Mouse (Mus musculus): ENCODE measurements around the gene Dip2c. TPM values are rescaled to one million over a fixed set of nuclear protein-coding genes. Genes with fewer than 3 reads are reported as not detected.

Gene Dip2c
- 2.3 and 3.1 TPM in 2 replicates for polyA plus RNA-seq (2015; fragmentation: Nextera tagmentation; extraction: Ambion mirVana)

DNA sequence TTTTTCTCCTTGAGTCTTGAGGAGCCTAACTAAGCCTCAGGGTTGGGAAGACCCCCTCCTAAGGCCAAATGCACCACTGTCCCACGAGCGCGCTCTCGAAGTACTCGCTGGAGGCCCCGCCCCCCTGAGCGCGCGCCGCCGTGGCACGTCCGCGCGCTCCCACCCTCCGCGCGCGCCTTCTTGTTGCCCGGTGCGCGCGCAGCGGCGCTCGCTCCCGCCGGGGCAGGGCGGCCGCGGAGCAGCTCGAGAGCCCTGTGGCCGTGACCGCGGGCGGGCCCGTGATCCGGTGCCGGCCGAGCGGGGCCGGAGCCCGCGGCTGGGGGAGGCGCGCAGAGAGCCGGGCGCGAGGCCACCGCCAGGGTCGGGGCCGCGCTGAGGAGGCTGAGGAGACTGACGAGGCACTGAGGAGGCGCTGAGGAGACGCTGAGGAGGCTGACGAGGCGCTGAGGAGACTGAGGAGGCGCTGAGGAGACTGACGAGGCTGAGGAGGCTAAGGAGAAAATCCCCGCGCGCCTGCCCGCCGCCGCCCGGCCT, at the start of gene Dip2c:
Dip2c (plus strand) TSS at position 207 of the 534 bp plus-strand sequence.
- Histone ChIP-seq H3K9me3 (ENCODE audit: control insufficient read depth, low read length) (no peaks in the 10 kb centered on the region), H3K27ac (ENCODE audit: low read length) (peak within 1 kb of the TSS; percentile 96), H3K4me2 (ENCODE audit: low read depth, low read length) (peak within 1 kb of the TSS; percentile 82), H3K36me3 (ENCODE audit: control insufficient read depth, insufficient read depth, low read length) (no peaks in the 10 kb centered on the region), H3K9ac (ENCODE audit: low read depth, low read length) (peak within 1 kb of the TSS; percentile 98), H3K27me3 (replicated peaks; ENCODE audit: control insufficient read depth, insufficient read depth, low read length) (no peaks in the 10 kb centered on the region), H3K4me1 (ENCODE audit: control insufficient read depth, insufficient read depth, low read length) (peaks cover 11% of the 10 kb centered on the region; the same call in 1 of the 2 replicates), H3K4me3 (ENCODE audit: low read length) (peak within 1 kb of the TSS; percentile 92)
- peak; percentile 94 for ATAC-seq
- WGBS, result under 1% methylated on average over 63 of the region's 67 CpGs

GRCm38 (mm10) chr13:9227078-9227477, 49.2 kb upstream of the Dip2c start:
- Histone ChIP-seq H3K9me3 (ENCODE audit: control insufficient read depth, low read length) (no peaks in the 10 kb centered on the region), H3K9ac (ENCODE audit: low read depth, low read length) (no peak overlapping the region), H3K27ac (ENCODE audit: low read length) (no peak overlapping the region), H3K4me2 (ENCODE audit: low read depth, low read length) (no peak overlapping the region), H3K4me3 (ENCODE audit: low read length) (no peak overlapping the region), H3K4me1 (ENCODE audit: control insufficient read depth, insufficient read depth, low read length) (no peaks in the 10 kb centered on the region), H3K36me3 (ENCODE audit: control insufficient read depth, insufficient read depth, low read length) (no peaks in the 10 kb centered on the region), H3K27me3 (replicated peaks; ENCODE audit: control insufficient read depth, insufficient read depth, low read length) (no peaks in the 10 kb centered on the region)
- no peak for ATAC-seq
- WGBS, result 89% methylated on average over 5 of the region's 5 CpGs

DNA sequence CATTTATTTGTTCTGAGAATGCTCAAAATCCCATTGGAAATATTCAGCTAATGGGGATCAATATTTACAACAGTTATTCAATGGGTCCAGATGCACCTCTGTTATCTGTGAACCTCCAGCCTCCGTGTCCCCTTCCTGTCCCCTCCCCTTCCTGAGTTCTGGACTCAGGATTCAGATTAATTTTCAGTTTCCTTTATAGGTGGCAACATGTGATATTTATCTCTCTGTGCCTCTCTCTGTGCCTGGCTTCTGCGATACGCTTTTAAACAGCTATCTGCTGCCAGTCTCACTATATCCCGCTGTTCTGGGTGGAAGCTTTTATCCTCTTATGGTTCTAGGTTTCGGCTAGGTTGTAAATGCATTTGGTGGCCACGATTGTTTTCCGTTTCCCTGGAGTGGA, 38.8 kb upstream of the Dip2c start:
- WGBS, result 86% methylated on average over 7 of the region's 7 CpGs
- Histone ChIP-seq H3K36me3 (ENCODE audit: control insufficient read depth, insufficient read depth, low read length) (no peaks in the 10 kb centered on the region), H3K4me2 (ENCODE audit: low read depth, low read length) (no peak overlapping the region), H3K4me3 (ENCODE audit: low read length) (no peak overlapping the region), H3K9ac (ENCODE audit: low read depth, low read length) (no peak overlapping the region), H3K27ac (ENCODE audit: low read length) (no peak overlapping the region), H3K9me3 (ENCODE audit: control insufficient read depth, low read length) (no peaks in the 10 kb centered on the region), H3K4me1 (ENCODE audit: control insufficient read depth, insufficient read depth, low read length) (no peaks in the 10 kb centered on the region), H3K27me3 (replicated peaks; ENCODE audit: control insufficient read depth, insufficient read depth, low read length) (no peaks in the 10 kb centered on the region)
- ATAC-seq, result no peak

- ATAC-seq, result no peak
- H3K9me3 ChIP-seq (ENCODE audit: control insufficient read depth, low read length), result no peaks in the 10 kb centered on the region
- WGBS, result 87% methylated on average over 5 of the region's 5 CpGs
- H3K27me3 ChIP-seq (replicated peaks; ENCODE audit: control insufficient read depth, insufficient read depth, low read length), result no peaks in the 10 kb centered on the region
- H3K4me1 ChIP-seq (ENCODE audit: control insufficient read depth, insufficient read depth, low read length), result no peaks in the 10 kb centered on the region
- no peak overlapping the region for H3K4me2 ChIP-seq (ENCODE audit: low read depth, low read length)
- no peak overlapping the region for H3K9ac ChIP-seq (ENCODE audit: low read depth, low read length)
- H3K27ac ChIP-seq (ENCODE audit: low read length), result no peak overlapping the region
- no peak overlapping the region for H3K4me3 ChIP-seq (ENCODE audit: low read length)
- H3K36me3 ChIP-seq (ENCODE audit: control insufficient read depth, insufficient read depth, low read length), result no peaks in the 10 kb centered on the region
These were observed 37.2 kb upstream of the Dip2c start for GRCm38 (mm10) chr13:9239127-9239526.

GRCm38 (mm10) chr13:9239631-9240236, 36.6 kb upstream of the Dip2c start:
- no peak for ATAC-seq
- Histone ChIP-seq H3K4me1 (ENCODE audit: control insufficient read depth, insufficient read depth, low read length) (no peaks in the 10 kb centered on the region), H3K9ac (ENCODE audit: low read depth, low read length) (no peak overlapping the region), H3K36me3 (ENCODE audit: control insufficient read depth, insufficient read depth, low read length) (no peaks in the 10 kb centered on the region), H3K4me3 (ENCODE audit: low read length) (no peak overlapping the region), H3K27ac (ENCODE audit: low read length) (no peak overlapping the region), H3K4me2 (ENCODE audit: low read depth, low read length) (no peak overlapping the region), H3K9me3 (ENCODE audit: control insufficient read depth, low read length) (no peaks in the 10 kb centered on the region), H3K27me3 (replicated peaks; ENCODE audit: control insufficient read depth, insufficient read depth, low read length) (no peaks in the 10 kb centered on the region)
- 89% methylated on average over 12 of the region's 12 CpGs for WGBS

DNA sequence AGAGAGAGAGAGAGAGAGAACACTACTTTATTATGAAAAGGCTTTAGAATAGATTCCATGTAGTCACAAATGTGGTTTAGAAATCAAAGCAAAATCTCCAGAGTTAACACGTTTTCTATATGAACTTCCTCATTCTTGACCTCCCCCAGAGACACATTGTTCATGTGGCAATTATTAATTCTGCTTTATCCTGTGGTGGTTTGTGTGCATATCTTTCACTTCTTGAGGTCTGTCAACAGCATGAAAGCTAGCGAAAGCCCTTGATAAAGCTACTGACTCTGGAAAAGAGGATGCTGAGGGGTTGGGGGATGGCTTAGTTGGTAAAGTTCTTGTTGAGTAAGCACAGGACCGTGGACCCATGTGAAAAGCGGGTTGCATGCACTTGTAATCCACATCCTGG, 14.6 kb upstream of the Dip2c start:
- no peaks in the 10 kb centered on the region for H3K4me1 ChIP-seq (ENCODE audit: control insufficient read depth, insufficient read depth, low read length)
- H3K36me3 ChIP-seq (ENCODE audit: control insufficient read depth, insufficient read depth, low read length), result no peaks in the 10 kb centered on the region
- no peak for ATAC-seq
- no peaks in the 10 kb centered on the region for H3K27me3 ChIP-seq (replicated peaks; ENCODE audit: control insufficient read depth, insufficient read depth, low read length)
- no peak overlapping the region for H3K27ac ChIP-seq (ENCODE audit: low read length)
- no peak overlapping the region for H3K4me2 ChIP-seq (ENCODE audit: low read depth, low read length)
- no peak overlapping the region for H3K4me3 ChIP-seq (ENCODE audit: low read length)
- H3K9me3 ChIP-seq (ENCODE audit: control insufficient read depth, low read length), result no peaks in the 10 kb centered on the region
- no peak overlapping the region for H3K9ac ChIP-seq (ENCODE audit: low read depth, low read length)
- WGBS, result 62% methylated on average over 4 of the region's 4 CpGs

GRCm38 (mm10) chr13:9265516-9265915, 10.8 kb upstream of the Dip2c start:
- Histone ChIP-seq H3K36me3 (ENCODE audit: control insufficient read depth, insufficient read depth, low read length) (no peaks in the 10 kb centered on the region), H3K9ac (ENCODE audit: low read depth, low read length) (no peak overlapping the region)
- ATAC-seq, result no peak

DNA sequence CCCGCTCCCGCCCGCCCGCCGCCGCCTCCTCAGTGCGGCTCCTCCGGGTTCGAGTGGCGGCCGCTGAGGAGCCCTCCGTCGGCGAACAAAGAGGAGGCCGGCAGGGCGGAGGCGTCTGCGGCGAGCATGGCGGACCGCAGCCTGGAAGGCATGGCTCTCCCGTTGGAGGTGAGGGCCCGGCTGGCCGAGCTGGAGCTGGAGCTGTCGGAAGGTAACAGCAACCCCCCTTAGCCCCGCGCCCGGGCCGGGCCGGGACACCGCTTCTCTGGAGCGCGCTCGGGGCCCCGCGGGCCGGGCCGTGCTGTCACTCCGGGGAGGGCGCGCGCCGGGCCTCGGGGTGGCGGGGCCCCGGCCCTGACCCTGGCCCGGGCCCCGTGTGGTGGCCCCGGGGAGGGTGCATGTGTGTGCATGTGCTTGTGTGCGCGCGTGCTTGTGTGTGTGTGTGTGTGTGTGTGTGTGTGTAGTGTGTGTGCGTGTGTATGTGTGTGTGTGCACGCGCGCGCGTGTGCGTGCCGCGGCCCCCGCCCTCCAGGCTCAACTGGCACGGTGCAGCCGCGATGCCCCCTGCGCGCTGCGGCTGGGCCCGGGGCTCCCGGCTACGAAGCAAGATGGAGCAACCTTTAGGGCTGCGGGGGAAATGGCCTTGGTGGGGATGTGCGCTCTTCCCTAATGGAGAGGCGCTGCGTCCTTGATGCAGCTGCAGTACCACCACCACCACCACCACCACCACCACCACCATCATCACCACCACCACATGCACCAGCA, 710 bp downstream of the Dip2c start:
- Histone ChIP-seq H3K4me1 (ENCODE audit: control insufficient read depth, insufficient read depth, low read length) (peaks cover 11% of the 10 kb centered on the region; the same call in 1 of the 2 replicates), H3K27ac (ENCODE audit: low read length) (peak overlapping the region; percentile 96), H3K4me3 (ENCODE audit: low read length) (peak overlapping the region; percentile 92), H3K36me3 (ENCODE audit: control insufficient read depth, insufficient read depth, low read length) (no peaks in the 10 kb centered on the region), H3K27me3 (replicated peaks; ENCODE audit: control insufficient read depth, insufficient read depth, low read length) (no peaks in the 10 kb centered on the region), H3K9me3 (ENCODE audit: control insufficient read depth, low read length) (no peaks in the 10 kb centered on the region), H3K4me2 (ENCODE audit: low read depth, low read length) (peak overlapping the region; percentile 82), H3K9ac (ENCODE audit: low read depth, low read length) (peak overlapping the region; percentile 98)
- under 1% methylated on average over 65 of the region's 75 CpGs for WGBS
- ATAC-seq, result peak; percentile 83

More at GRCm38 (mm10) chr13:9265516-9265915, 10.8 kb upstream of the Dip2c start:
- Histone ChIP-seq H3K27ac (ENCODE audit: low read length) (no peak overlapping the region), H3K9me3 (ENCODE audit: control insufficient read depth, low read length) (no peaks in the 10 kb centered on the region), H3K27me3 (replicated peaks; ENCODE audit: control insufficient read depth, insufficient read depth, low read length) (no peaks in the 10 kb centered on the region), H3K4me2 (ENCODE audit: low read depth, low read length) (no peak overlapping the region), H3K4me1 (ENCODE audit: control insufficient read depth, insufficient read depth, low read length) (no peaks in the 10 kb centered on the region), H3K4me3 (ENCODE audit: low read length) (no peak overlapping the region)
- 87% methylated on average over 5 of the region's 5 CpGs for WGBS

GRCm38 (mm10) chr13:9277621-9277960, 1.3 kb downstream of the Dip2c start:
- Histone ChIP-seq H3K27me3 (replicated peaks; ENCODE audit: control insufficient read depth, insufficient read depth, low read length) (no peaks in the 10 kb centered on the region), H3K27ac (ENCODE audit: low read length) (no peak overlapping the region), H3K4me1 (ENCODE audit: control insufficient read depth, insufficient read depth, low read length) (peaks cover 11% of the 10 kb centered on the region; the same call in 1 of the 2 replicates), H3K9me3 (ENCODE audit: control insufficient read depth, low read length) (no peaks in the 10 kb centered on the region), H3K4me2 (ENCODE audit: low read depth, low read length) (peak overlapping the region; percentile 82), H3K4me3 (ENCODE audit: low read length) (peak overlapping the region; percentile 92), H3K9ac (ENCODE audit: low read depth, low read length) (peak overlapping the region; percentile 98), H3K36me3 (ENCODE audit: control insufficient read depth, insufficient read depth, low read length) (no peaks in the 10 kb centered on the region)
- 4% methylated on average over 15 of the region's 15 CpGs for WGBS
- ATAC-seq, result peak; percentile 3; the same call in 1 of the 2 replicates
